Mouse (Mus musculus): ENCODE results near the gene Chd1l. TPM values are rescaled to one million over a fixed set of nuclear protein-coding genes. Genes with fewer than 3 reads are reported as not detected.

Chd1l gene
- polyA plus RNA-seq, 1 experiment from 2014 or later, result 21.5 TPM

GRCm38 (mm10) chr3:97512296-97512695 is 97.7 kb downstream of the Chd1l start:
- Histone ChIP-seq H3K27me3 (ENCODE audit: control insufficient read depth, insufficient read depth, low read length) (no peaks in the 10 kb centered on the region), H3K4me1 (ENCODE audit: control insufficient read depth, insufficient read depth, low read length) (no peaks in the 10 kb centered on the region), H3K9me3 (replicated peaks; ENCODE audit: control insufficient read depth, low read length) (no peaks in the 10 kb centered on the region), H3K4me2 (ENCODE audit: low read depth, low read length) (no peak overlapping the region), H3K9ac (replicated peaks; ENCODE audit: low read length) (no peak overlapping the region), H3K36me3 (replicated peaks; ENCODE audit: control insufficient read depth, insufficient read depth, low read depth, low read length) (no peaks in the 10 kb centered on the region), H3K27ac (replicated peaks; ENCODE audit: low read depth, low read length) (no peak overlapping the region), H3K4me3 (ENCODE audit: low read depth, low read length) (no peak overlapping the region)
- 90% methylated on average over 3 of the region's 3 CpGs for WGBS
- ATAC-seq (replicated peaks; ENCODE audit: insufficient number of reproducible peaks, low FRiP score, low TSS enrichment, low read depth) (no peak), DNase-seq (ENCODE audit: low spot score) (no peak)

Other genes with a start within 250 kb of the Chd1l start
- not detected in 2 replicates for gene Olfr1402, start 188.2 kb downstream of the Chd1l start, polyA plus RNA-seq (2014; fragmentation: Nextera tagmentation; extraction: Ambion mirVana)
- gene Fmo5, start 18.6 kb upstream of the Chd1l start, polyA plus RNA-seq (2014; fragmentation: Nextera tagmentation; extraction: Ambion mirVana), result 0.64 and 1.7 TPM in 2 replicates
- 6.2 and 7.2 TPM in 2 replicates for gene Prkab2, start 48.0 kb upstream of the Chd1l start, polyA plus RNA-seq (2014; fragmentation: Nextera tagmentation; extraction: Ambion mirVana)
- not detected in 2 replicates for gene Gm17651, start 64.5 kb upstream of the Chd1l start, polyA plus RNA-seq (2014; fragmentation: Nextera tagmentation; extraction: Ambion mirVana)